Mouse (Mus musculus): ENCODE measurements at regions not wholly inside any gene's neighbourhood (a gene's known extent, or its start where the extent isn't known, plus 50 kb on each side); places are given as distances from the start of the nearest gene placed in this dataset.

GRCm38 (mm10) chr2:116444163-116444562, 378.5 kb upstream of the Meis2 start:
- H3K4me3 ChIP-seq (ENCODE audit: insufficient read depth, low read depth, low read length): no peak overlapping the region
- no peak overlapping the region for H3K9ac ChIP-seq (ENCODE audit: low read depth, low read length)
- H3K4me1 ChIP-seq (ENCODE audit: control insufficient read depth, insufficient read depth, low read length): no peaks in the 10 kb centered on the region
- TF ChIP-seq CTCF (IDR thresholded peaks at IDR 0.05; ENCODE audit: low read depth, low read length) (no peak), POLR2A (IDR thresholded peaks at IDR 0.05; ENCODE audit: extremely low read depth, insufficient read depth, low read length) (no peak)
- H3K36me3 ChIP-seq (ENCODE audit: control insufficient read depth, insufficient read depth, low read length): no peaks in the 10 kb centered on the region
- H3K27me3 ChIP-seq (ENCODE audit: control insufficient read depth, insufficient read depth, low read length): no peaks in the 10 kb centered on the region
- DNase-seq (ENCODE audit: extremely low read depth, low read depth, low spot score): no peak
- no peaks in the 10 kb centered on the region for H3K79me2 ChIP-seq (ENCODE audit: control insufficient read depth, insufficient read depth, low read length)
- no peak overlapping the region for H3K27ac ChIP-seq (replicated peaks; ENCODE audit: insufficient read depth, low read depth, low read length)

GRCm38 (mm10) chr2:116440252-116440651, 374.6 kb upstream of the Meis2 start:
- no peak for DNase-seq (ENCODE audit: extremely low read depth, low read depth, low spot score)
- TF ChIP-seq POLR2A (IDR thresholded peaks at IDR 0.05; ENCODE audit: extremely low read depth, insufficient read depth, low read length): no peak
- no peak for TF ChIP-seq CTCF (IDR thresholded peaks at IDR 0.05; ENCODE audit: low read depth, low read length)
- Histone ChIP-seq H3K9ac (ENCODE audit: low read depth, low read length) (no peak overlapping the region), H3K27ac (replicated peaks; ENCODE audit: insufficient read depth, low read depth, low read length) (no peak overlapping the region), H3K4me1 (ENCODE audit: control insufficient read depth, insufficient read depth, low read length) (no peaks in the 10 kb centered on the region), H3K79me2 (ENCODE audit: control insufficient read depth, insufficient read depth, low read length) (no peaks in the 10 kb centered on the region), H3K36me3 (ENCODE audit: control insufficient read depth, insufficient read depth, low read length) (no peaks in the 10 kb centered on the region), H3K4me3 (ENCODE audit: insufficient read depth, low read depth, low read length) (no peak overlapping the region), H3K27me3 (ENCODE audit: control insufficient read depth, insufficient read depth, low read length) (no peaks in the 10 kb centered on the region)
- 55% methylated on average over 2 of the region's 2 CpGs for WGBS

GRCm38 (mm10) chr2:116433481-116433880, 367.8 kb upstream of the Meis2 start:
- Histone ChIP-seq H3K9ac (ENCODE audit: low read depth, low read length) (no peak overlapping the region), H3K4me1 (ENCODE audit: control insufficient read depth, insufficient read depth, low read length) (no peaks in the 10 kb centered on the region), H3K36me3 (ENCODE audit: control insufficient read depth, insufficient read depth, low read length) (no peaks in the 10 kb centered on the region), H3K4me3 (ENCODE audit: insufficient read depth, low read depth, low read length) (no peak overlapping the region), H3K27me3 (ENCODE audit: control insufficient read depth, insufficient read depth, low read length) (no peaks in the 10 kb centered on the region), H3K79me2 (ENCODE audit: control insufficient read depth, insufficient read depth, low read length) (no peaks in the 10 kb centered on the region), H3K27ac (replicated peaks; ENCODE audit: insufficient read depth, low read depth, low read length) (no peak overlapping the region)
- TF ChIP-seq CTCF (IDR thresholded peaks at IDR 0.05; ENCODE audit: low read depth, low read length): no peak
- TF ChIP-seq POLR2A (IDR thresholded peaks at IDR 0.05; ENCODE audit: extremely low read depth, insufficient read depth, low read length): no peak
- no peak for DNase-seq (ENCODE audit: extremely low read depth, low read depth, low spot score)

- DNase-seq (ENCODE audit: extremely low read depth, low read depth, low spot score): peak; percentile 69
- TF ChIP-seq POLR2A (IDR thresholded peaks at IDR 0.05; ENCODE audit: extremely low read depth, insufficient read depth, low read length) (no peak), CTCF (IDR thresholded peaks at IDR 0.05; ENCODE audit: low read depth, low read length) (no peak)
These were observed 358.5 kb upstream of the Meis2 start for GRCm38 (mm10) chr2:116424131-116424530.

GRCm38 (mm10) chr2:116417428-116418195, 352.0 kb upstream of the Meis2 start:
- TF ChIP-seq CTCF (IDR thresholded peaks at IDR 0.05; ENCODE audit: low read depth, low read length): no peak
- TF ChIP-seq POLR2A (IDR thresholded peaks at IDR 0.05; ENCODE audit: extremely low read depth, insufficient read depth, low read length): no peak
- no peak overlapping the region for H3K4me3 ChIP-seq (ENCODE audit: insufficient read depth, low read depth, low read length)
- no peaks in the 10 kb centered on the region for H3K4me1 ChIP-seq (ENCODE audit: control insufficient read depth, insufficient read depth, low read length)
- H3K9ac ChIP-seq (ENCODE audit: low read depth, low read length): no peak overlapping the region
- no peak for DNase-seq (ENCODE audit: extremely low read depth, low read depth, low spot score)
- no peak overlapping the region for H3K27ac ChIP-seq (replicated peaks; ENCODE audit: insufficient read depth, low read depth, low read length)
- H3K36me3 ChIP-seq (ENCODE audit: control insufficient read depth, insufficient read depth, low read length): no peaks in the 10 kb centered on the region
- H3K79me2 ChIP-seq (ENCODE audit: control insufficient read depth, insufficient read depth, low read length): no peaks in the 10 kb centered on the region
- no peaks in the 10 kb centered on the region for H3K27me3 ChIP-seq (ENCODE audit: control insufficient read depth, insufficient read depth, low read length)
- 64% methylated on average over 13 of the region's 13 CpGs for WGBS

More at GRCm38 (mm10) chr2:116424131-116424530, 358.5 kb upstream of the Meis2 start:
- Histone ChIP-seq H3K4me3 (ENCODE audit: insufficient read depth, low read depth, low read length) (no peak overlapping the region), H3K36me3 (ENCODE audit: control insufficient read depth, insufficient read depth, low read length) (no peaks in the 10 kb centered on the region), H3K27me3 (ENCODE audit: control insufficient read depth, insufficient read depth, low read length) (no peaks in the 10 kb centered on the region), H3K4me1 (ENCODE audit: control insufficient read depth, insufficient read depth, low read length) (no peaks in the 10 kb centered on the region), H3K79me2 (ENCODE audit: control insufficient read depth, insufficient read depth, low read length) (no peaks in the 10 kb centered on the region), H3K27ac (replicated peaks; ENCODE audit: insufficient read depth, low read depth, low read length) (no peak overlapping the region), H3K9ac (ENCODE audit: low read depth, low read length) (no peak overlapping the region)
- WGBS: 74% methylated on average over 8 of the region's 8 CpGs

- no peak overlapping the region for H3K4me3 ChIP-seq (ENCODE audit: insufficient read depth, low read depth, low read length)
- H3K27me3 ChIP-seq (ENCODE audit: control insufficient read depth, insufficient read depth, low read length): no peaks in the 10 kb centered on the region
- no peaks in the 10 kb centered on the region for H3K36me3 ChIP-seq (ENCODE audit: control insufficient read depth, insufficient read depth, low read length)
- no peaks in the 10 kb centered on the region for H3K79me2 ChIP-seq (ENCODE audit: control insufficient read depth, insufficient read depth, low read length)
- 82% methylated on average over 1 of the region's 1 CpGs for WGBS
- no peak overlapping the region for H3K27ac ChIP-seq (replicated peaks; ENCODE audit: insufficient read depth, low read depth, low read length)
- H3K4me1 ChIP-seq (ENCODE audit: control insufficient read depth, insufficient read depth, low read length): no peaks in the 10 kb centered on the region
- H3K9ac ChIP-seq (ENCODE audit: low read depth, low read length): no peak overlapping the region
- TF ChIP-seq CTCF (IDR thresholded peaks at IDR 0.05; ENCODE audit: low read depth, low read length): no peak
- TF ChIP-seq POLR2A (IDR thresholded peaks at IDR 0.05; ENCODE audit: extremely low read depth, insufficient read depth, low read length): no peak
- DNase-seq (ENCODE audit: extremely low read depth, low read depth, low spot score): no peak
These were observed 350.1 kb upstream of the Meis2 start for GRCm38 (mm10) chr2:116415742-116416141.
